Mouse (Mus musculus) kidney, postnatal 0 days (tissue): Measurements from ENCODE around the gene Ap3m1. TPM values are rescaled to one million over a fixed set of nuclear protein-coding genes. Genes with fewer than 3 reads are reported as not detected.

Source experiments
- ATAC-seq: fragments of 200-750 bp; cut with Nextera tagmentation; replicated peaks from 2 replicates; pipeline ENCODE4 v1.8.0; 2017; ENCODE audit warnings: low read depth, moderate number of reproducible peaks, moderate TSS enrichment, moderate library complexity; ENCODE audit not compliant: low FRiP score
- DNase-seq: peaks from one replicate; pipeline ENCODE4 v3.0.0-alpha.2; 2016; ENCODE audit warnings: low spot score
- H3K27ac ChIP-seq: fragments of 300-500 bp; sonication (generic); 2 replicates; pipeline ENCODE4 v1.5.1; 2014; ENCODE audit warnings: mild to moderate bottlenecking
- H3K27me3 ChIP-seq: fragments of 300-500 bp; sonication (generic); 2 replicates; pipeline ENCODE4 v1.6.1; 2014; ENCODE audit warnings: low read length, mixed read lengths; ENCODE audit not compliant: insufficient read depth
- H3K36me3 ChIP-seq: fragments of 300-500 bp; sonication (generic); 2 replicates; pipeline ENCODE4 v1.6.1; 2014; ENCODE audit warnings: low read length, mixed read lengths; ENCODE audit not compliant: insufficient read depth
- H3K4me1 ChIP-seq: fragments of 300-500 bp; sonication (generic); replicated peaks from 2 replicates; pipeline ENCODE4 v1.6.1; 2014; ENCODE audit warnings: antibody characterized with exemption, low read length, mixed read lengths; ENCODE audit not compliant: insufficient read depth
- H3K4me2 ChIP-seq: fragments of 300-500 bp; sonication (generic); 2 replicates; pipeline ENCODE4 v1.6.1; 2014; ENCODE audit warnings: mild to moderate bottlenecking, low read length, moderate library complexity, mixed read lengths
- H3K4me3 ChIP-seq: fragments of 300-500 bp; sonication (generic); replicated peaks from 2 replicates; pipeline ENCODE4 v1.5.1; 2014; ENCODE audit warnings: low read depth, low read length
- H3K9ac ChIP-seq: fragments of 300-500 bp; sonication (generic); 2 replicates; pipeline ENCODE4 v1.6.1; 2014; ENCODE audit warnings: low read depth, low read length
- H3K9me3 ChIP-seq: fragments of 300-500 bp; sonication (generic); replicated peaks from 2 replicates; pipeline ENCODE4 v1.6.1; 2016; ENCODE audit warnings: low read length, inconsistent platforms, mixed read lengths
- CTCF ChIP-seq: IDR thresholded peaks from 2 replicates; pipeline ENCODE4 v1.5.1; 2016; ENCODE audit warnings: antibody characterized with exemption, low read depth, mild to moderate bottlenecking, moderate library complexity
- WGBS: fragments of 180-500 bp; shearing (Covaris S2); extraction: QIAGEN DNeasy Blood & Tissue Kit; methylation state at CpG from one replicate; pipeline ENCODE4 v1.1.7; 2014; 5-methylcytosine and 5-hydroxymethylcytosine counted together
- polyA plus RNA-seq: library from polyadenylated mRNA; unstranded; fragments of >200 nt; fragmentation: Nextera tagmentation; extraction: Ambion mirVana; gene quantifications from 2 replicates; pipeline ENCODE4 v1.2.1, GENCODE M21; 2015

The Ap3m1 gene
- polyA plus RNA-seq, 1 experiment from 2014 or later, result 50.7 TPM

GRCm38 (mm10) chr14:21090930-21091486 is 38.7 kb upstream of the Ap3m1 start:
- H3K4me2 ChIP-seq, result no peak overlapping the region
- no peak for DNase-seq
- 86% methylated on average over 3 of the region's 3 CpGs for WGBS

GRCm38 (mm10) chr14:21090400-21090799 is 38.1 kb upstream of the Ap3m1 start:
- H3K27me3 ChIP-seq, result no peaks in the 10 kb centered on the region
- H3K4me2 ChIP-seq, result no peak overlapping the region
- no peak overlapping the region for H3K27ac ChIP-seq
- H3K9ac ChIP-seq, result no peak overlapping the region
- WGBS, result 63% methylated on average over 3 of the region's 3 CpGs
- ATAC-seq (no peak), DNase-seq (peak; percentile 7)
- no peak overlapping the region for H3K4me3 ChIP-seq
- H3K9me3 ChIP-seq, result no peaks in the 10 kb centered on the region
- H3K4me1 ChIP-seq, result peaks cover 10% of the 10 kb centered on the region
- no peak for TF ChIP-seq CTCF
- peaks cover 3% of the 10 kb centered on the region for H3K36me3 ChIP-seq

More at GRCm38 (mm10) chr14:21090930-21091486, 38.7 kb upstream of the Ap3m1 start:
- Histone ChIP-seq H3K4me1 (peaks cover 10% of the 10 kb centered on the region), H3K9me3 (no peaks in the 10 kb centered on the region), H3K9ac (no peak overlapping the region), H3K27me3 (no peaks in the 10 kb centered on the region), H3K36me3 (peaks cover 3% of the 10 kb centered on the region), H3K4me3 (no peak overlapping the region), H3K27ac (no peak overlapping the region)
- ATAC-seq, result no peak
- TF ChIP-seq CTCF, result no peak

GRCm38 (mm10) chr14:21088731-21089130 is 36.4 kb upstream of the Ap3m1 start:
- Histone ChIP-seq H3K36me3 (peaks cover 3% of the 10 kb centered on the region), H3K4me3 (no peak overlapping the region), H3K4me1 (peaks cover 10% of the 10 kb centered on the region), H3K27me3 (no peaks in the 10 kb centered on the region), H3K4me2 (no peak overlapping the region), H3K9ac (no peak overlapping the region), H3K27ac (no peak overlapping the region), H3K9me3 (no peaks in the 10 kb centered on the region)
- ATAC-seq (no peak), DNase-seq (no peak)
- WGBS, result 69% methylated on average over 3 of the region's 3 CpGs
- TF ChIP-seq CTCF, result no peak

GRCm38 (mm10) chr14:21087390-21088060 is 35.2 kb upstream of the Ap3m1 start:
- DNase-seq, result peak; percentile 42
- Histone ChIP-seq H3K9ac (0 out of 2 replicates have a peak overlapping the region, but pooled peaks have one; percentile 25), H3K4me3 (no peak overlapping the region), H3K36me3 (no peaks in the 10 kb centered on the region), H3K9me3 (no peaks in the 10 kb centered on the region), H3K4me2 (no peak overlapping the region), H3K27ac (peak overlapping the region; percentile 80), H3K27me3 (no peaks in the 10 kb centered on the region), H3K4me1 (peaks cover 10% of the 10 kb centered on the region)
- WGBS, result 54% methylated on average over 4 of the region's 4 CpGs
- no peak for TF ChIP-seq CTCF
- ATAC-seq, result no peak

- no peaks in the 10 kb centered on the region for H3K27me3 ChIP-seq
- peak overlapping the region; percentile 80 for H3K27ac ChIP-seq
- no peak for TF ChIP-seq CTCF
- no peaks in the 10 kb centered on the region for H3K9me3 ChIP-seq
- H3K4me2 ChIP-seq, result no peak overlapping the region
- no peaks in the 10 kb centered on the region for H3K36me3 ChIP-seq
- ATAC-seq (no peak), DNase-seq (peak; percentile 56)
- 0 out of 2 replicates have a peak overlapping the region, but pooled peaks have one; percentile 25 for H3K9ac ChIP-seq
- H3K4me3 ChIP-seq, result no peak overlapping the region
- 31% methylated on average over 7 of the region's 7 CpGs for WGBS
- H3K4me1 ChIP-seq, result peaks cover 10% of the 10 kb centered on the region
Measured at GRCm38 (mm10) chr14:21086827-21087351, 34.6 kb upstream of the Ap3m1 start.

GRCm38 (mm10) chr14:21086106-21086505 is 33.8 kb upstream of the Ap3m1 start:
- H3K36me3 ChIP-seq, result no peaks in the 10 kb centered on the region
- H3K4me1 ChIP-seq, result peaks cover 10% of the 10 kb centered on the region
- WGBS, result 24% methylated on average over 2 of the region's 2 CpGs
- TF ChIP-seq CTCF, result no peak
- H3K4me3 ChIP-seq, result no peak overlapping the region
- ATAC-seq, result no peak
- H3K4me2 ChIP-seq, result no peak overlapping the region
- H3K9me3 ChIP-seq, result no peaks in the 10 kb centered on the region
- peak; percentile 7 for DNase-seq
- no peak overlapping the region for H3K9ac ChIP-seq
- no peak overlapping the region; the same call in 1 of the 2 replicates for H3K27ac ChIP-seq
- no peaks in the 10 kb centered on the region for H3K27me3 ChIP-seq
